Mouse (Mus musculus) right cerebral cortex, postnatal 14 days (tissue): ENCODE measurements at regions not wholly inside any gene's neighbourhood (a gene's known extent, or its start where the extent isn't known, plus 50 kb on each side); places are given as distances from the start of the nearest gene placed in this dataset.

Source experiments
- DNase-seq: peaks from one replicate; pipeline ENCODE4 v3.0.0; 2022

GRCm38 (mm10) chr1:83496888-83497287 lies 88.9 kb upstream of the Sphkap start:
- no peak for DNase-seq

- DNase-seq = no peak
These were observed 88.4 kb upstream of the Sphkap start for GRCm38 (mm10) chr1:83496380-83496779.

DNA sequence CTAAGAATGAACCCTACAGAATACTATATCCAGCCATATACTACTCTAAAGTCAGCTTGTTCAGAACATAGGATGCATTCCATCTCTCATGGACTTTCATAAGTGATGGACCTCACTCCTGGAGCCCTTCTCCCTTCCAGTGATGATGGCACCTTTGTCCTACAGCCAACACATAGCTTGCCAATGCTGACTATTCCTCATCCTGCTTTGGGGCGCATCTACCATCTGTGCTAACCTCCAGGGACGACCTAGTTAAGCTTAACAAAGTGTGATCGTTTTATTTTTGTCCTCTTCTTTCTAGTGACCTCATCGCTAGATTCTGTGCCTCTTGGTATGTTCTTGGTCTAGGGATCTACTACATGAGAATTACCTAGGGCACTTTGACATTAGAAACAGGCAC lies 87.0 kb upstream of the Sphkap start:
- no peak for DNase-seq

DNA sequence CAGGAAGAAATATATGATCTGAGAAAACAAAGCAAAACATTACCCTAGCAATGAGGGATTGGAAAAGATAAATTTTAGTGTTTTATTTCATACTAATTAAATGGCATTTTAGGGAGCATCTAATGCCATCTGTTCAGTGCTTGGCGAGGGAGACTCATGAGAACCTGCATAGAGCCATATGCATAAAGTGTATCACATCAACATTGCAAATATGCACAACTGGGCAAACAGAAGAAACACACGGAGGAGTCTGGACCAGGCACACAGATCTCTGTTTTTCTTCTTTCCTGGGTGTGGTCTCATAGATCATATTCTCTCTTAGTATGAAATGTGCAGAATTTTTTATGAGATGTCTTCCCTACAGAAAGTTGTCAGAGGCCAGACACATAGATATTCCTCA lies 71.1 kb upstream of the Sphkap start:
- no peak for DNase-seq
